Mouse (Mus musculus): ENCODE measurements at regions not wholly inside any gene's neighbourhood (a gene's known extent, or its start where the extent isn't known, plus 50 kb on each side); places are given as distances from the start of the nearest gene placed in this dataset.

DNA sequence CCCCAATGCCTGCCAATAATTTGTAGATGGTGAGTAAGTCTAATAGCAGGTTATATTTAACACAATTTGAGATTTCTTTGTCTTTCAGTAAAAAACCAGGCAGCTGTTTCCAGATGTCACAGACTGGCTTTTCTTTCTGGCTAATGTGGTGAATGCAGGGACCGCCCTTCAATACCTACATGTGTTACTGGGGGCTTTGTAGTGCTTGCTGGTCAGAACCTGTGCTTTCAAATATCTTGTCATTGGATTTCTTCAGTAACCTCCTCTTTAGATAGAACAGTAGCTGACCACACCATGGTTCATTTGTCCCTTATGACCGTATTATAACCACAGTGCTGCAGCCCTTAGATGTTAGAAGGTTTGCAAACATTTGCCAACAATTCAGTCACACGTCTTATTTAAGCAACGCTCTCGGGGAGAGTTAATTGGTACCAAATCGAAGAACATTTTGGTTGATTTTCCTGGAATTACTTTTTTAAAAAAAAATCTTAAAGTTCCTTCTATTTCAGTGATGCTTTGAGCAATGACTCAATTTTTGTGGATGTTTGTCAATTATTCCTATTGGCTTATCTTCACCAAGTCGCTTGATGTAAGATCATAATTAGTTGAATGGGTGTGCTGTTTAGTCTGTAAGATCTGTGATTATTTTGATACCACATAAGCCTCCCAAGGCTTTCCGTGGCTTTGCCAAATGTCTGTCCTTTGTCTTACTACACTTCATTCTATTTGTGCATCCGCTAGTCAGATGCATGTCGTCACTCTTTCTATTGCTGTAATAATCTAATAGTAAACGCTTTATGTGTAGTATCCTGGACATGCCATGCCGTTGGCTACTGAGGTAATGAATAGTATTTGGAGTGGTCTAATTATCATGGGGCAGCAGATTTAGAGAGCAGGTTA, 436.9 kb upstream of the Meis1 start:
- TF ChIP-seq CTCF (IDR thresholded peaks at IDR 0.05; ENCODE audit: low read depth, low read length) (no peak), POLR2A (IDR thresholded peaks at IDR 0.05; ENCODE audit: borderline replicate concordance, low read depth, low read length) (no peak)

All from bone marrow macrophage, adult 2 months (primary cell).